Mouse (Mus musculus): Measurements from ENCODE around the gene Tmod1. TPM values are rescaled to one million over a fixed set of nuclear protein-coding genes. Genes with fewer than 3 reads are reported as not detected.

The Tmod1 gene
- total RNA-seq (2021): 100 to 1,000 TPM; 205 to 220 TPM
- long read RNA-seq, experiment 1, transcript Tmod1-201 (10 exons, 3,158 nt): major isoform, 93 of 192 reads
- long read RNA-seq, experiment 1, partial matches to known transcripts: 12 of 192 reads
- long read RNA-seq, experiment 1, other reads (novel, unspliced or antisense): 85 of 192 reads
- long read RNA-seq, experiment 2, transcript Tmod1-201 (10 exons, 3,158 nt): major isoform, 174 of 250 reads
- long read RNA-seq, experiment 2, partial matches to known transcripts: 61 of 250 reads
- long read RNA-seq, experiment 2, other reads (novel, unspliced or antisense): 15 of 250 reads

GRCm38 (mm10) chr4:46038892-46039751, at the start of gene Tmod1:
Tmod1 (plus strand) TSS chr4:46038935.
- peak; percentile 78 for DNase-seq

GRCm38 (mm10) chr4:45990427-45991135, 48.2 kb upstream of the Tmod1 start:
- DNase-seq: no peak

- no peak for DNase-seq
Measured at GRCm38 (mm10) chr4:45998536-45998935, 40.2 kb upstream of the Tmod1 start.

GRCm38 (mm10) chr4:46008142-46008793, 30.5 kb upstream of the Tmod1 start:
- no peak for DNase-seq

GRCm38 (mm10) chr4:46011698-46012097, 27.0 kb upstream of the Tmod1 start:
- DNase-seq: no peak

GRCm38 (mm10) chr4:46015605-46016004, 23.1 kb upstream of the Tmod1 start:
- DNase-seq: no peak

GRCm38 (mm10) chr4:46023021-46023481, 15.7 kb upstream of the Tmod1 start:
- DNase-seq: no peak

- no peak for DNase-seq
Measured at GRCm38 (mm10) chr4:46025893-46026292, 12.8 kb upstream of the Tmod1 start.

GRCm38 (mm10) chr4:46028224-46028623, 10.5 kb upstream of the Tmod1 start:
- DNase-seq: no peak

GRCm38 (mm10) chr4:46028781-46029180, 10.0 kb upstream of the Tmod1 start:
- no peak for DNase-seq

- no peak for DNase-seq
Measured at GRCm38 (mm10) chr4:46029552-46029951, 9.2 kb upstream of the Tmod1 start.

GRCm38 (mm10) chr4:46032448-46032847, 6.3 kb upstream of the Tmod1 start:
- no peak for DNase-seq

- DNase-seq: no peak
Measured at GRCm38 (mm10) chr4:46033197-46033596, 5.5 kb upstream of the Tmod1 start.

GRCm38 (mm10) chr4:46038591-46038891, 194 bp upstream of the Tmod1 start:
- DNase-seq: no peak

GRCm38 (mm10) chr4:46039899-46040298, 1.2 kb downstream of the Tmod1 start:
- DNase-seq: no peak

- DNase-seq: no peak
Measured at GRCm38 (mm10) chr4:46040594-46041192, 2.0 kb downstream of the Tmod1 start.

GRCm38 (mm10) chr4:46041761-46042504, 3.2 kb downstream of the Tmod1 start:
- DNase-seq: no peak

- peak; percentile 56 for DNase-seq
Measured at GRCm38 (mm10) chr4:46042505-46042850, 3.7 kb downstream of the Tmod1 start.

GRCm38 (mm10) chr4:46043361-46043760, 4.6 kb downstream of the Tmod1 start:
- no peak for DNase-seq

GRCm38 (mm10) chr4:46047971-46048370, 9.2 kb downstream of the Tmod1 start:
- DNase-seq: no peak

- no peak for DNase-seq
Measured at GRCm38 (mm10) chr4:46048418-46048817, 9.7 kb downstream of the Tmod1 start.
